Mouse (Mus musculus): Measurements from ENCODE around the gene Dynll2.

DNA sequence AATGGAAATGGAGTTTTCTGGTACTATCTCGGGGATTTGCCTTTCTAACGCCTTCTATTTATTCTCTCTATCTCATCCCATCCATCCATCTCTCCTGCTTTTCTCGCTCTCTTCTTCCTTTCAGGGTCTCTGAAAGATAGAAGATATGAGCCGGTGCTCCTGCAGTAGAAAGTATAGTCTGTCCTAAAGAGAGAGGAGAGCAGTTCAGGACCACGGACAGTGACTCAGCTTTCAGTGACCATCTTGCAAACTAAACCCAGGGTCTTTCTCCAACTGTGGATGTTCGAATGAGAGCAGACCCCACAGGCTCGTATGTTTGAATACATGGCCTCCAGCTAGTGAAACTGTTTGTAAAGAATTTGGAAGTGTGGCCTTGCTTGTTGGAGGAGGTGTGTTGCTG lies 30.3 kb downstream of the Dynll2 start:
- TF ChIP-seq CTCF (IDR thresholded peaks at IDR 0.05): no peak
- no peak for TF ChIP-seq EP300 (IDR thresholded peaks at IDR 0.05)

All from lung, postnatal 0 days (tissue).